Comparison of ENCODE assay signal across 9 mouse cellular contexts in the genomic region with DNA sequence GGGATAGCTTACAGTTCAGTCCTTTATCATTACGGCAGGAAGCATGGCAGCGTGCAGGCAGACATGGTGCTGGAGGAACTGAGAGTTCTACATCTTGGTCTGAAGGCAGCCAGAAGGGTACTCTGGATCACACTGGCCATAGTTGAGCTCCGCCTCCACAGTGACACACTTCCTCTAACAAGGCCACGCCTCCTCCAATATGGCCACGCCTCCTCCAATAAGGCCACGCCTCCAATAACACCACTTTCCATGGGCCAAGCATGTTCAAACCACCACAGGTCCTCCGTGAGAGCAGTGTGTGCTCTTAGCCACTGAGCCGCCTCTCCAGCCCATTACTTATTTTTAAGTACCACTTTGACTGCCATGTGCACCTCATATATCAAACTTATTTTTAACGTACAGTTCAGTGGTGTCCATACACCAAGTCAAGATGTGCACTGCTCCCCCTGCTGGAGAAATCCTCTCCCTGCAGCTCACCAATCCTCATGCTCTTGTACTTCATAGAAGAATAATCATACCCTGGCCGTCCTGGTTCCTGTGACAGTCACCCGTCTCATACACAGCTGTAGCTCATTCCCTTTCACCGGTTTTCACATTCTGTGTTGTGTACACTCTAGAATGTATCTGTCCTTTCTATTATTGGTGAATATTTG.
A peak's percentile ranks its signal among the peaks of the same experiment; 100 is the strongest.
DNase-seq lines count a peak whose midpoint lies in the region; ATAC-seq and TF ChIP-seq lines count a peak whose summit lies in the region.
"Had no signal": no experiment of that assay in that cellular context is flagged by ENCODE, and none has a peak within 500 bp of the region (broad histone marks: within the 10 kb centered on the region; RNA-seq: fewer than 3 reads in every experiment).

No protein-coding gene starts in this region.

- H3K4me2 ChIP-seq in kidney, postnatal 0 days (ENCODE audit: low read length), result no peak overlapping the region
- no peak overlapping the region for H3K4me2 ChIP-seq in kidney, embryonic 15.5 days
- H3K4me2 ChIP-seq: embryonic facial prominence, embryonic 15.5 days; neural tube, embryonic 13.5 days had no signal

- no peak for DNase-seq in kidney, postnatal 0 days (ENCODE audit: low spot score)
- peak; percentile 20 for DNase-seq in WW6 (ENCODE audit: low read depth, low spot score)
- DNase-seq in lung, postnatal 14 days, result peak; percentile 11
- no peak for DNase-seq in frontal cortex, postnatal 25 days (ENCODE audit: low spot score in 2 of 2)
- no peak for DNase-seq in gastrocnemius, postnatal 25 days

- 89% methylated on average over 12 of the region's 12 CpGs for WGBS in kidney, postnatal 0 days
- WGBS in kidney, embryonic 15.5 days, result 87% methylated on average over 12 of the region's 12 CpGs

- no peaks in the 10 kb centered on the region for H3K9me3 ChIP-seq in kidney, postnatal 0 days (replicated peaks; ENCODE audit: low read length)
- peaks cover 12% of the 10 kb centered on the region for H3K9me3 ChIP-seq in kidney, embryonic 15.5 days (replicated peaks)
- peaks cover 13% of the 10 kb centered on the region for H3K9me3 ChIP-seq in E14TG2a.4 (ENCODE audit: low read length)
- H3K9me3 ChIP-seq: embryonic facial prominence, embryonic 15.5 days had no signal

- no peaks in the 10 kb centered on the region for H3K4me1 ChIP-seq in kidney, postnatal 0 days (replicated peaks; ENCODE audit: insufficient read depth, low read length)
- peaks cover 17% of the 10 kb centered on the region for H3K4me1 ChIP-seq in kidney, embryonic 15.5 days
- H3K4me1 ChIP-seq in E14TG2a.4 (replicated peaks; ENCODE audit: low read depth, low read length), result no peaks in the 10 kb centered on the region
- H3K4me1 ChIP-seq: embryonic facial prominence, embryonic 15.5 days; neural tube, embryonic 13.5 days had no signal

- no peak overlapping the region for H3K4me3 ChIP-seq in kidney, postnatal 0 days (replicated peaks; ENCODE audit: low read depth, low read length)
- no peak overlapping the region for H3K4me3 ChIP-seq in kidney, embryonic 15.5 days (replicated peaks)
- H3K4me3 ChIP-seq in E14TG2a.4 (replicated peaks; ENCODE audit: low read length), result no peak overlapping the region
- H3K4me3 ChIP-seq: embryonic facial prominence, embryonic 15.5 days; neural tube, embryonic 13.5 days had no signal

- TF ChIP-seq CTCF in kidney, postnatal 0 days (IDR thresholded peaks at IDR 0.05; ENCODE audit: low read depth), result peak; percentile 52
- TF ChIP-seq CTCF in E14TG2a.4 (conservative IDR thresholded peaks at IDR 0.05; ENCODE audit: low read length), result peak; percentile 44

- H3K36me3 ChIP-seq in kidney, postnatal 0 days (ENCODE audit: insufficient read depth, low read length), result no peaks in the 10 kb centered on the region
- no peaks in the 10 kb centered on the region for H3K36me3 ChIP-seq in kidney, embryonic 15.5 days
- no peaks in the 10 kb centered on the region for H3K36me3 ChIP-seq in E14TG2a.4 (ENCODE audit: insufficient read depth, low read length)
- H3K36me3 ChIP-seq: embryonic facial prominence, embryonic 15.5 days; neural tube, embryonic 13.5 days had no signal

- no peaks in the 10 kb centered on the region for H3K27me3 ChIP-seq in kidney, postnatal 0 days (ENCODE audit: insufficient read depth, low read length)
- no peaks in the 10 kb centered on the region for H3K27me3 ChIP-seq in kidney, embryonic 15.5 days
- peaks cover 6% of the 10 kb centered on the region; the same call in 1 of the 2 replicates for H3K27me3 ChIP-seq in E14TG2a.4 (ENCODE audit: insufficient read depth, low read length)
- H3K27me3 ChIP-seq: embryonic facial prominence, embryonic 15.5 days; neural tube, embryonic 13.5 days had no signal

- H3K9ac ChIP-seq in kidney, postnatal 0 days (ENCODE audit: low read depth, low read length), result no peak overlapping the region
- no peak overlapping the region for H3K9ac ChIP-seq in kidney, embryonic 15.5 days
- H3K9ac ChIP-seq: embryonic facial prominence, embryonic 15.5 days; neural tube, embryonic 13.5 days had no signal

- no peak overlapping the region for H3K27ac ChIP-seq in kidney, postnatal 0 days
- H3K27ac ChIP-seq in kidney, embryonic 15.5 days, result no peak overlapping the region
- H3K27ac ChIP-seq: embryonic facial prominence, embryonic 15.5 days; neural tube, embryonic 13.5 days had no signal

- ATAC-seq in kidney, postnatal 0 days (replicated peaks; ENCODE audit: low FRiP score, low read depth), result no peak
- ATAC-seq in kidney, embryonic 15.5 days (replicated peaks; ENCODE audit: low FRiP score), result no peak

Comparison
In these comparisons a context has a peak if more than half of its experiments do, and no peak if none do; other contexts are left out.
1. DNase-seq: peak in WW6 (single experiment) and lung, postnatal 14 days (single experiment); none in kidney, postnatal 0 days (single experiment), frontal cortex, postnatal 25 days (0 of 2) and gastrocnemius, postnatal 25 days (single experiment).